Comparison of ENCODE assay signal across 20 mouse cellular contexts in the genomic region with DNA sequence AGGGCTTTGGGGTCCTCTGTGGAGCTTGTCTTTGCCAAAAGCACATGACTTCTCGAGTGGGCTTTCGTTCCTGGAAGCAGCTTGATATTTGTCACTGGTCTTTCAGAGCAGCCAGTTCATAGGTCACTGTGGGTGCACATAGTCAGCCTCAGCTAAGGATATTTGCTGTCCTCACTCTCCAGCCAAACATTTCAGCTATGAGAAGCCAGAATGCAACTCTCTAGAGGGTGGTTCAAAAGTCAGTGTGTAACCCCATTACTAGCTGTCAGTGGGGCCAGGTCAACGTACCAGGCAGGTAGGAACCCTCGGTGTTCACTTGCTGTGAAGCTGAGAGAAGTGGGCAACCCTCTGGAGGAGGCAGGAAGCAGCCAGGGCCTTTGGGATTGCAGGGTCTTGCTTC.
DNase-seq lines count a peak whose midpoint lies in the region; ATAC-seq and TF ChIP-seq lines count a peak whose summit lies in the region.
"Had no signal": no experiment of that assay in that cellular context is flagged by ENCODE, and none has a peak within 500 bp of the region (broad histone marks: within the 10 kb centered on the region; RNA-seq: fewer than 3 reads in every experiment).

No protein-coding gene starts in this region.

- H3K9ac ChIP-seq in kidney, embryonic 15.5 days, result no peak overlapping the region
- H3K9ac ChIP-seq in lung, embryonic 16.5 days (ENCODE audit: low read length), result no peak overlapping the region
- H3K9ac ChIP-seq in stomach, postnatal 0 days (ENCODE audit: low read length), result no peak overlapping the region; the same call in 1 of the 2 replicates
- H3K9ac ChIP-seq: liver, embryonic 14.5 days had no signal

- peaks cover 74% of the 10 kb centered on the region for H3K4me1 ChIP-seq in kidney, embryonic 15.5 days
- H3K4me1 ChIP-seq in lung, embryonic 16.5 days (replicated peaks; ENCODE audit: control insufficient read depth, insufficient read depth, low read length), result peaks cover 64% of the 10 kb centered on the region
- H3K4me1 ChIP-seq in stomach, postnatal 0 days (replicated peaks; ENCODE audit: control insufficient read depth, insufficient read depth), result peaks cover 19% of the 10 kb centered on the region

- no peak overlapping the region for H3K4me2 ChIP-seq in kidney, embryonic 15.5 days
- H3K4me2 ChIP-seq in lung, embryonic 16.5 days (ENCODE audit: low read depth, low read length), result no peak overlapping the region
- no peak overlapping the region for H3K4me2 ChIP-seq in stomach, postnatal 0 days (replicated peaks; ENCODE audit: low read depth)

- peak overlapping the region; percentile 92 for H3K27ac ChIP-seq in gastrocnemius, adult 2 months
- peak overlapping the region; percentile 14; the same call in 1 of the 2 replicates for H3K27ac ChIP-seq in kidney, embryonic 15.5 days
- peak overlapping the region; percentile 45; the same call in 1 of the 2 replicates for H3K27ac ChIP-seq in lung, embryonic 16.5 days (ENCODE audit: low read length)
- H3K27ac ChIP-seq in stomach, postnatal 0 days (replicated peaks), result peak overlapping the region; percentile 61
- H3K27ac ChIP-seq: liver, embryonic 14.5 days; midbrain, embryonic 10.5 days had no signal

- TF ChIP-seq CTCF in gastrocnemius, adult 2 months (IDR thresholded peaks at IDR 0.05), result no peak
- no peak for TF ChIP-seq CTCF in stomach, postnatal 0 days (IDR thresholded peaks at IDR 0.05; ENCODE audit: low read depth)

- intact Hi-C loops in gastrocnemius, adult 2 months (cut with DNase I), result loop anchor here (2.0 to 5.0 kb wide), 4 partner anchors 53 to 161 kb away; a partner anchor contains a TSS

- DNase-seq in gastrocnemius, adult 2 months, result no peak
- no peak for DNase-seq in gastrocnemius, postnatal 25 days
- DNase-seq in kidney, postnatal 10 days, result no peak
- no peak for DNase-seq in lung, adult 18-20 months
- no peak for DNase-seq in stomach, postnatal 0 days (ENCODE audit: low spot score)
- DNase-seq: adrenal gland, postnatal 10 days; cerebellum, adult 8-10 months; cerebellum, postnatal 36 days; embryo, embryonic 11 days; heart, adult 18-20 months; kidney, adult 11 months; thymus, postnatal 25 days had no signal

- no peaks in the 10 kb centered on the region for H3K9me3 ChIP-seq in kidney, embryonic 15.5 days (replicated peaks)
- no peaks in the 10 kb centered on the region for H3K9me3 ChIP-seq in lung, embryonic 16.5 days (ENCODE audit: control insufficient read depth, low read length)
- H3K9me3 ChIP-seq in stomach, postnatal 0 days (ENCODE audit: control insufficient read depth, low read length), result no peaks in the 10 kb centered on the region
- H3K9me3 ChIP-seq: midbrain, embryonic 10.5 days had no signal

- TF ChIP-seq EP300 in stomach, postnatal 0 days (optimal IDR thresholded peaks at IDR 0.05), result no peak

- 64% methylated on average over 4 of the region's 4 CpGs for WGBS in kidney, embryonic 15.5 days
- 56% methylated on average over 4 of the region's 4 CpGs for WGBS in lung, embryonic 16.5 days
- WGBS in stomach, postnatal 0 days, result 49% methylated on average over 4 of the region's 4 CpGs

- H3K4me3 ChIP-seq in gastrocnemius, adult 2 months, result no peak overlapping the region
- H3K4me3 ChIP-seq in kidney, embryonic 15.5 days (replicated peaks), result no peak overlapping the region
- H3K4me3 ChIP-seq in lung, embryonic 16.5 days (ENCODE audit: low read length), result no peak overlapping the region
- H3K4me3 ChIP-seq in stomach, postnatal 0 days (ENCODE audit: low read depth, low read length), result no peak overlapping the region
- H3K4me3 ChIP-seq: midbrain, embryonic 10.5 days had no signal

- H3K27me3 ChIP-seq in kidney, embryonic 15.5 days, result no peaks in the 10 kb centered on the region
- no peaks in the 10 kb centered on the region for H3K27me3 ChIP-seq in lung, embryonic 16.5 days (ENCODE audit: control insufficient read depth, insufficient read depth, low read depth, low read length)
- no peaks in the 10 kb centered on the region for H3K27me3 ChIP-seq in stomach, postnatal 0 days (ENCODE audit: control insufficient read depth, insufficient read depth, low read length)

- no peak for ATAC-seq in kidney, embryonic 15.5 days (replicated peaks; ENCODE audit: low FRiP score)
- ATAC-seq in lung, embryonic 16.5 days (ENCODE audit: low read depth), result no peak
- ATAC-seq in stomach, postnatal 0 days (ENCODE audit: low FRiP score, low TSS enrichment), result no peak
- ATAC-seq in granulocyte monocyte progenitor cell, adult 5-6 weeks (replicated peaks; ENCODE audit: poor library complexity, severe bottlenecking), result no peak
- ATAC-seq: activated CD4-positive, CD25-positive, alpha-beta regulatory T cell, adult 4 months; forebrain, embryonic 14.5 days; hindbrain, embryonic 16.5 days had no signal

- H3K36me3 ChIP-seq in kidney, embryonic 15.5 days, result no peaks in the 10 kb centered on the region
- no peaks in the 10 kb centered on the region for H3K36me3 ChIP-seq in lung, embryonic 16.5 days (ENCODE audit: control insufficient read depth, insufficient read depth, low read length)
- H3K36me3 ChIP-seq in stomach, postnatal 0 days (ENCODE audit: control insufficient read depth, insufficient read depth, low read length), result no peaks in the 10 kb centered on the region
- H3K36me3 ChIP-seq: midbrain, embryonic 10.5 days had no signal

Comparison
In these comparisons a context has a peak if more than half of its experiments do, and no peak if none do; other contexts are left out.
1. H3K27ac ChIP-seq: peak in every context shown above with its lines; median percentile 92 in gastrocnemius, adult 2 months; 61 in stomach, postnatal 0 days; 45 in lung, embryonic 16.5 days; 14 in kidney, embryonic 15.5 days.